Mouse (Mus musculus) liver, adult 2 months (tissue): ENCODE results near the gene Pgm3. TPM values are rescaled to one million over a fixed set of nuclear protein-coding genes. Genes with fewer than 3 reads are reported as not detected.
"Not testable (repeated sequence)": the region's sequence is repeated elsewhere in the genome, so short reads cannot be mapped to it uniquely, and the experiment has no call there.

Source experiments
- DNase-seq: peaks from one replicate; pipeline ENCODE4 v3.0.0-alpha.2; 2011; ENCODE audit warnings: low read depth, low spot score; ENCODE audit errors: extremely low read depth
- H3K27ac ChIP-seq: fragments of 200-500 bp; replicated peaks from 2 replicates; pipeline ENCODE4 v1.5.1; 2012; ENCODE audit warnings: low read depth, mild to moderate bottlenecking, control low read depth, inconsistent platforms, low read length; ENCODE audit not compliant: insufficient read depth
- H3K27me3 ChIP-seq: fragments of 200-500 bp; 2 replicates; pipeline ENCODE4 v1.6.1; 2012; ENCODE audit warnings: mild to moderate bottlenecking, moderate library complexity, low read length, inconsistent platforms; ENCODE audit not compliant: control insufficient read depth, insufficient read depth
- H3K36me3 ChIP-seq: fragments of 200-500 bp; 2 replicates; pipeline ENCODE4 v1.6.1; 2012; ENCODE audit warnings: low read length, inconsistent platforms; ENCODE audit not compliant: control insufficient read depth, insufficient read depth
- H3K4me1 ChIP-seq: fragments of 200-500 bp; 2 replicates; pipeline ENCODE4 v1.6.1; 2011; ENCODE audit warnings: low read length; ENCODE audit not compliant: control insufficient read depth, insufficient read depth
- H3K4me3 ChIP-seq: fragments of 200-500 bp; 2 replicates; pipeline ENCODE4 v1.5.1; 2011; ENCODE audit warnings: low read depth, mild to moderate bottlenecking, control low read depth, low read length, moderate library complexity; ENCODE audit not compliant: insufficient read depth
- H3K79me2 ChIP-seq: fragments of 200-500 bp; 2 replicates; pipeline ENCODE4 v1.6.1; 2012; ENCODE audit warnings: inconsistent platforms, mild to moderate bottlenecking, low read length, moderate library complexity; ENCODE audit not compliant: control insufficient read depth, insufficient read depth
- H3K9ac ChIP-seq: fragments of 200-500 bp; 2 replicates; pipeline ENCODE4 v1.6.1; 2012; ENCODE audit warnings: low read depth, mild to moderate bottlenecking, control low read depth, inconsistent platforms, low read length
- CTCF ChIP-seq: fragments of 200-500 bp; IDR thresholded peaks from 2 replicates; pipeline ENCODE4 v1.5.1; 2011; ENCODE audit warnings: low read depth, low read length, control low read depth
- POLR2A ChIP-seq: fragments of 200-500 bp; IDR thresholded peaks from 2 replicates; pipeline ENCODE4 v1.6.1; 2011; ENCODE audit warnings: low read length, control low read depth; ENCODE audit not compliant: insufficient read depth; ENCODE audit errors: extremely low read depth
- WGBS: fragments of 180-500 bp; shearing (Covaris S2); methylation state at CpG from one replicate; pipeline ENCODE4 v1.1.7; 2018; 5-methylcytosine and 5-hydroxymethylcytosine counted together
- polyA plus RNA-seq: library from polyadenylated mRNA; depleted of rRNA; stranded (reverse); fragments of >200 nt; gene quantifications from 2 replicates; pipeline ENCODE4 v1.2.3, GENCODE M21; 2012
- total RNA-seq: library from RNA; depleted of rRNA; stranded (reverse); fragments of >200 nt; gene quantifications from 2 replicates; pipeline ENCODE4 v1.2.3, GENCODE M21; 2014

The Pgm3 gene
- total and polyA plus RNA-seq, 2 experiments: 3.7 to 16.5 TPM

DNA sequence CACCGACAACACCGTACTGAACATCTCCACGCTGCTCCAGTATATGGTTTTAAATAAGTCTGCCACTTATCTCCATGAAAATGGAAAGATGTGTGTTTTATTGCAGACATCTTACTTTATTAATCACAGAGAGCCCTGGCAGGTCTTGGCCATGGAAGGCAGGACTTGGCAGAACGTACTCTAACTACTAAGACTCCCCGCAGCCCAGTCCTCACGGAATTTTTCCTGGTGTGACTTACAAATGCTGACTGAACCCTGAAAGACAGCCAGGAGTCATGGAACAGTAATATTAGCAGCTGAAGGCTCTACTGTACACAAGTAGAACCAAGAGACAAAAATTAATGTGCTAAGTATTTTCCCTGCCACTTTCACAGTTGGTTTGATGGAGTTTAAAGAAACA lies 34.1 kb upstream of the Pgm3 start:
- Histone ChIP-seq H3K27me3 (no peaks in the 10 kb centered on the region), H3K9ac (no peak overlapping the region), H3K79me2 (no peaks in the 10 kb centered on the region), H3K27ac (no peak overlapping the region), H3K4me1 (no peaks in the 10 kb centered on the region), H3K4me3 (no peak overlapping the region), H3K36me3 (peaks cover 55% of the 10 kb centered on the region)
- TF ChIP-seq POLR2A (no peak), CTCF (no peak)
- 89% methylated on average over 6 of the region's 6 CpGs for WGBS
- no peak for DNase-seq

DNA sequence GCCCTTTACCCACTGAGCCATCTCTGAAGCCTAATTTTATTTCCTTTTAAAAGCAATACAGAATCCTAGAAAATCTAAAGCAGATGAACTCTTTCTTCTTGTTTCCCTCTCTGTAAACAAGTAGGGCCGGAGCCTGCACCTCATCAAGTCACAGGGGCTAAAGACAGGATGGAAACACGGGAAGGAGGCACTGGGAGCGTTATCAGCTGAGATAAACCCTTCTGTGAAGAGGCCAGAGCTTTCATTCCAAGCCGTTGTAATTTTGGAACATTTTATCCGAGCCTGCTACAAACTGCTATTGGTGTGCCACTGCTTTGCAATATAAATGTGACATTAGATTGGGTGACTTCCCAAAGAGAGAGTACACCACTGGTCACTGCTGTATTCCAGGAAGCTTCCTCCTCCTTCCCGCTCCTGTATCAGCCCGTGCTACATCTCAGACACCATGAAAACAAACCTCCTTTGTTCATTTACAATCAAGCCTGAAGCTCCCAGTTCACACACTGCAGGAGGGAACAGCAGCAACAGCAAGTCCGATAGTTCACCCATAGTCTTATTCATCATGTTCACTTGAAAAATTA lies 28.2 kb upstream of the Pgm3 start:
- Histone ChIP-seq H3K27ac (no peak overlapping the region), H3K4me3 (no peak overlapping the region), H3K79me2 (no peaks in the 10 kb centered on the region), H3K9ac (no peak overlapping the region), H3K36me3 (peaks cover 58% of the 10 kb centered on the region), H3K4me1 (peaks cover 4% of the 10 kb centered on the region; the same call in 1 of the 2 replicates), H3K27me3 (no peaks in the 10 kb centered on the region)
- TF ChIP-seq CTCF: no peak
- TF ChIP-seq POLR2A: no peak
- no peak for DNase-seq
- WGBS: 66% methylated on average over 8 of the region's 8 CpGs

DNA sequence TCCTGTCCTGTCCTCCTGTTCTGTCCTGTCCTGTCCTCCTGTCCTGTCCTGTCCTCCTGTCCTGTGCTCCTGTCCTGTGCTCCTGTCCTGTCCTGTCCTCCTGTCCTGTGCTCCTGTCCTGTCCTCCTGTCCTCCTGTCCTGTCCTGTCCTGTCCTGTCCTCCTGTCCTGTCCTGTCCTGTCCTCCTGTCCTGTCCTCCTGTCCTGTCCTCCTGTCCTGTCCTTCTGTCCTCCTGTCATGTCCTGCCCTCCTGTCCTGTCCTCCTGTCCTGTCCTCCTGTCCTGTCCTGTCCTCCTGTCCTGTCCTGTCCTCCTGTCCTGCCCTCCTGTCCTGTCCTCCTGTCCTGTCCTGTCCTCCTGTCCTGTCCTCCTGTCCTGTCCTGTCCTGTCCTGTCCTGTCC lies 25.3 kb upstream of the Pgm3 start:
- not testable (repeated sequence) for H3K27me3 ChIP-seq, H3K9ac ChIP-seq, H3K4me1 ChIP-seq, H3K79me2 ChIP-seq, H3K4me3 ChIP-seq, H3K27ac ChIP-seq
- peak; percentile 56 for DNase-seq
- H3K36me3 ChIP-seq: peaks cover 62% of the 10 kb centered on the region

- H3K4me3 ChIP-seq, H3K27ac ChIP-seq, H3K27me3 ChIP-seq, H3K79me2 ChIP-seq, H3K4me1 ChIP-seq, H3K9ac ChIP-seq, DNase-seq: not testable (repeated sequence)
- H3K36me3 ChIP-seq: peaks cover 56% of the 10 kb centered on the region
- WGBS: 45% methylated on average over 10 of the region's 10 CpGs
These were observed 22.7 kb upstream of the Pgm3 start for GRCm38 (mm10) chr9:86594357-86594767.

DNA sequence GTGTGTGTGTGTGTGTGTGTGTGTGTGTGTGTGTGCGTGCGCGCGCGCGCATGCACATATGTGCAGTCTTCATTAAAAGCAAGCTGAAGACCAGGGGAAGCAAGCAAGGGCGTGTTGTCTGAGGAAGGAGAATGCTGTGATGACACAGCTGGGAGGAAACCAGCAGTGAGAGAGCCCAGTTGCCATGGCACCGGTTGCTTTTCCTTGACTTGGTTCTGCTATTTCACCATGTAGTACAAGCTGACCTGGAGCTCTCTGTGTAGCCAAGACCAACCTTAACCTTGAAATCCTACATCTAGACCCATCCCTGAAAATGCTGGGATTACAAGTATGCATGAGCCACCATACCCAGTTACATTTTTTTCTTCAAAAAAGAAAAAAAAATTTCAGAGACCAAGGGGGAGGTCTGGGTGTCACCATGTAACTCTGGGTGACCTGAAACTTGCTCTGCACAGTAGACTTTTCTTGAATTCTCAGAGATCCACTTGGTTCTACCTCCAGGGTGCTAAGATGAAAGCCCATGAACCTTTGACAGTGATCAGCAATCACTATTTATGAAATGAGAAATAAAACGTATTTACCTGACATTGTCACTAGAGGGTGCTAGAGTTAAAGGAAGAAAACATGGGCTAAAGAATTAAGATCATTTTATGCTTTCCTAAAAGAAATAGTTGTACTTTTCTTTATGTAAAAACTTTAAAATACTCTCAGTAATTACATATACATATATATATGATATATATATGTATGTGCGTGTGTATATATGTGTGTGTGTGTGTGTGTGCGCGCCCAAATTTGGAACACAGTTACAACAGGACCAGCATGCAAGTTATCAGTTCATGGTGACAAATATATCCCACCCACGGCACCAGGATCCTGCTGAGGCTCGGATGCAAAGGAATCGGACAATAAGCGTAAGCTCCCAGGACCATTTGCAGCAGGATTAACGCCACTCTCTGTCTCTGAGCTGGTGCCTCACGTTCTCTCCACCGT lies 21.3 kb upstream of the Pgm3 start:
- WGBS: 79% methylated on average over 19 of the region's 19 CpGs
- Histone ChIP-seq H3K9ac (no peak overlapping the region), H3K36me3 (peaks cover 53% of the 10 kb centered on the region), H3K4me3 (no peak overlapping the region), H3K79me2 (no peaks in the 10 kb centered on the region), H3K27me3 (no peaks in the 10 kb centered on the region), H3K4me1 (no peaks in the 10 kb centered on the region), H3K27ac (no peak overlapping the region)
- TF ChIP-seq CTCF (no peak), POLR2A (no peak)
- no peak for DNase-seq

- H3K27me3 ChIP-seq: no peaks in the 10 kb centered on the region
- peaks cover 48% of the 10 kb centered on the region for H3K36me3 ChIP-seq
- no peak for DNase-seq
- TF ChIP-seq CTCF (no peak), POLR2A (no peak)
- H3K27ac ChIP-seq: no peak overlapping the region
- no peaks in the 10 kb centered on the region for H3K4me1 ChIP-seq
- no peak overlapping the region for H3K4me3 ChIP-seq
- H3K9ac ChIP-seq: no peak overlapping the region
- no peaks in the 10 kb centered on the region for H3K79me2 ChIP-seq
- 91% methylated on average over 11 of the region's 11 CpGs for WGBS
These were observed 15.6 kb upstream of the Pgm3 start for GRCm38 (mm10) chr9:86587019-86587795.
